Mouse (Mus musculus) spleen, adult 2 months (tissue): ENCODE results near the gene Nutf2-ps1.

Source experiments
- CTCF ChIP-seq: fragments of 200-500 bp; IDR thresholded peaks from 2 replicates; pipeline ENCODE4 v1.5.1; 2011; ENCODE audit warnings: mild to moderate bottlenecking, inconsistent platforms; ENCODE audit not compliant: insufficient read depth, insufficient read length, insufficient replicate concordance; ENCODE audit errors: extremely low read depth
- POLR2A ChIP-seq: fragments of 200-500 bp; IDR thresholded peaks from 2 replicates; pipeline ENCODE4 v1.6.1; 2011; ENCODE audit warnings: low read depth, low read length, inconsistent platforms

GRCm38 (mm10) chr19:53638041-53638440 lies 49.2 kb upstream of the Nutf2-ps1 start:
- TF ChIP-seq CTCF: no peak
- no peak for TF ChIP-seq POLR2A
